Mouse (Mus musculus): ENCODE results near the gene Wnk1.
A peak's percentile ranks its signal among the peaks of the same experiment; 100 is the strongest.

Wnk1 gene

GRCm38 (mm10) chr6:120040557-120040857 is 2.0 kb upstream of the Wnk1 start:
- no peak for DNase-seq (ENCODE audit: low spot score in 2 of 2)

GRCm38 (mm10) chr6:120039668-120040556 is 1.4 kb upstream of the Wnk1 start:
- peak; percentile 70 to 82 for DNase-seq (ENCODE audit: low spot score in 2 of 2)

DNA sequence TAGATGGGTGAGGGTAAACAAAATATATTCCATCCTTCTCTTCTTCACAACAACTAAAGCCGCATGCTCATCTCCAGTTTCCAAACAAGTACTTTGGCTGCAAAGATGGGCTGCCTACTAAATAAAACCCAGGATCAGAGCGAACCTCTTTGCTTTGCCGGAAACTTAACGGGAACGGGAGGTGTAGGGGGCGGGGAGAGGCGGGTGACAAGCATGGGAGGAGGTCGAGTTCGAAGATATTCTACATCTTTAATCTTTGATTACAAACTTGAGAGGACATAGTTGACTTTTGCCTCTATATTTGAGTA is 738 bp upstream of the Wnk1 start:
- DNase-seq (ENCODE audit: low spot score in 2 of 2) = peak; percentile 15 to 47

DNA sequence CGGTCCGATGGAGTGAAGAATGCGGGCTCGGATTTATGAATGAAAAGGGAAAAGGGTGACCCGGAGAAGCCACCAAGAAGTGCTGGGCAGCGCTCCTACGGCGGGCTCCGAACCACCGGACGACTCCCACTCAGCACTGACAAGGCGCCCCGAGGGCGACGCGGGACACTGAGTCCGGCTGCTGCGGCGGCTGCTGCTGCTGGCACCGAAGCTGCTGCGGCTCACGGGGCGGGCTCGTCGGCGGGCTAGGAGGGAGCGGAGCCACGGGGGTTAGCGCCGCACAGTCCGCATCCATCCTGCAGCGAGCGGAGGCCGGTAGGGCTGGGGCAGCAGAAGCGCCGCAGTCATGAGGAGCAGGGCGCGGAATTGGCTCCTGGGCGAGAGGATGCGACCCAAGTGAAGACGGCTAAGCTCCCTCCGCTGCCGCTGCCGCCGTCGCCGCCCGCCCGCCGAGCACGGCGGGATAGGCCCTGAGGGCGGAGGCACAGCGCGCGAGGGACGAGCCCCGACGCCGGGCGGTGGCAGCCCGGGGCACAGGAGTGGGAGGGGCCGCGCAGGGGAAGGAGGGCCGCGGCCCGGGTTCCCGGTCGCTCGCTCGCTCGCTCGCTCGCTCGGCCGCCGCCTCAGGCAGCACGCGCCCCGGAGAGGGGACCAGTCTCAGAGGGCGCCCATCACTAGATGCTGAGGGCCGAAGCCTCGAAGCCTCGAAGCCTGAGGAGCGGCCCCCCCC is 671 bp downstream of the Wnk1 start:
- peak; percentile 70 to 75 for DNase-seq (ENCODE audit: low spot score in 2 of 2)

- DNase-seq (ENCODE audit: low spot score in 2 of 2) = peak; percentile 58 to 76
Observed at GRCm38 (mm10) chr6:120037004-120037635, 1.4 kb downstream of the Wnk1 start.

GRCm38 (mm10) chr6:120024577-120024976 is 13.9 kb downstream of the Wnk1 start:
- no peak for DNase-seq (ENCODE audit: low spot score in 2 of 2)

- DNase-seq (ENCODE audit: low spot score in 2 of 2) = no peak
Observed at GRCm38 (mm10) chr6:120023746-120024145, 14.7 kb downstream of the Wnk1 start.

GRCm38 (mm10) chr6:120022042-120022441 is 16.4 kb downstream of the Wnk1 start:
- no peak for DNase-seq (ENCODE audit: low spot score in 2 of 2)

DNA sequence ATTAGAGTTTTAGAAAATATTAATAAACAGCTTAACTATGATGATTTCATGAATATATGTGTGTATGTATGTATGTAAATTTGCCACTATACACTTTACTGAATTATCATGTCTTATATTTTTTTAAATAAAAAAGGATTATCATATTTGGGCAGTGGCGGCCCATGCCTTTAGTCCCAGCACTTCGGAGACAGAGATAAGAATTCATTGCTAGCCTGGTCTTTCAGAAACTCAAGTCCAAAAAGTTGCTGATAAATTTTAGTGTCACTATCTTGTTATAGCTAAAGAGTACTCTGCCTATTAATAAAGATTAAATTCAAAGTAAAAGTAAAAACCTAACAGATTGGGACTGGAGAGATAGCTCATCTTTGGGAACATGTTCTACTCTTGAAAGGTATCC is 18.8 kb downstream of the Wnk1 start:
- DNase-seq (ENCODE audit: low spot score in 2 of 2) = no peak

- no peak for DNase-seq (ENCODE audit: low spot score in 2 of 2)
Observed at GRCm38 (mm10) chr6:120013125-120013524, 25.3 kb downstream of the Wnk1 start.

DNA sequence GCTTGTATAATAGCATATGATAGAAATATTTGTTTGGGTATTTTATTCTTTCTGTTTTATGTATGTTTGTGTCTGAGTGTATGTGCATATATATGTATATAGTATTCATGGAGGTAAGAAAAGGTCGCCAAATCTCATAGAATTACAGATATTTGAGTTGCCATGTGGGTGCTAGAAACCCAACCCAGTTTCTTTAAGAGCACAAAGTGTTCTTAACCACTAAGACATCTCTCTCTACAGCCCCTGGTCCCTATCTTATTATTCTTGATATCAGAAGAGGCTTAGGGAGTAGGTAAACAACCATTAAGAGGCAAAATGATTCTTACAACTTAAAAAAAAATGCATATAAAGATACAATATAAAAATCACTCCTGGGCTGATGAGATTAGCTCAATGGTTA is 27.0 kb downstream of the Wnk1 start:
- DNase-seq (ENCODE audit: low spot score in 2 of 2) = no peak

- no peak for DNase-seq (ENCODE audit: low spot score in 2 of 2)
Observed at GRCm38 (mm10) chr6:120011001-120011400, 27.5 kb downstream of the Wnk1 start.

DNA sequence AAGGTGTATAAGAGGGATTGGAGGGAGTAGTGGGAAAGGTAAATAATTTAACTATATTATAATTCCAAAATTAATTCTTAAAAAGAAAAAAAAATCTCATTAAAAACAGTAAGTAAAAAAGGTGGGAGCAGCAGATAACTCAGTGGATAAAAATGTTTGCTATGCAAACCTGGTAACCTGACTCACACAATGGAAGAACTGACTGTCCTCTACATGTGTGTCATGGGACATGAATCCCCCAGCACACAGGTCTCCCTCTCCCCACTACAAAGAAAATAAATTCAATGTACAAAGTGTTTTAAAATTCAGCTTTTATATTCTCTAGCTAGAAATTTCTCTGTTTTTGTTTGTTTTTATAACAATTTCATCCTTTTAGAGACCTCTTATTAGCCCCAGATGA is 27.9 kb downstream of the Wnk1 start:
- no peak for DNase-seq (ENCODE audit: low spot score in 2 of 2)

DNA sequence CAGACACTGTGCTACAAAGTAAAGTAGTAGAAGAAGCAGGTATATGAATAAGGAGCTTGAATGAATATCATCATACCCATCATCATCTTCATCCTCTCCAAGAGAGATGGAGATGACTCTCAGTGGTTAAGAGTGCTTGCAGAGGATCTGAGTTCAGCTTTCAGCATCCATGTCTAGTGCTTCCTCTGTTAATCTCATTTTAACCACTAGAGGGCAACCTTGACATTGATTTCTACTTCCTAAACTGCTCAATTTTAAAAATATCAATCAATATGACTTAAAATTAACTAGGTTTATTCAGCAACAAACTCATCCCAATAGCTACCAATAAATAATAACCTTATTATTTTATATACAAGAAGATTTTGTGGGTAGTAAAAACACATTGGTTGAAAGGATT is 36.8 kb downstream of the Wnk1 start:
- DNase-seq (ENCODE audit: low spot score in 2 of 2) = no peak

DNA sequence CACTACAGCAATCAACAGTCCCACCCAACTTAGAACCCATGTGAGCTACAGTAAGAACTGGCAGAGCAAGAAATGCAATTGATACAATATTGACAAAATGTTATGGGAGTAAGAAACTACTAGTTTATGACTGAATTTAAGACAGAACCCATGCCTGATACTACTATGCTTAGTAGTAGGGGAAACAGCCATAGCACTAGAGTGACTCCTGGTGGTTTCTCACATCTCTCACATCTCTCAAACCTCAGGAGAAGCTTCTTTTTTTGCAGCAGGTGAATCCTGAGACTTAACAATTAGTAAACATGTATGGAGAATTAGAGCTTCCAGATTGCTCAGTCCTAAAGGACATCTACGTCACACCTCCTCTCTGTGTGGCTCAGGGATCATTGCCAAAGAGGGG is 42.0 kb downstream of the Wnk1 start:
- DNase-seq (ENCODE audit: low spot score in 2 of 2) = no peak

GRCm38 (mm10) chr6:119924235-119925005 is 114.1 kb downstream of the Wnk1 start:
- no peak for DNase-seq (ENCODE audit: low spot score in 2 of 2)

DNA sequence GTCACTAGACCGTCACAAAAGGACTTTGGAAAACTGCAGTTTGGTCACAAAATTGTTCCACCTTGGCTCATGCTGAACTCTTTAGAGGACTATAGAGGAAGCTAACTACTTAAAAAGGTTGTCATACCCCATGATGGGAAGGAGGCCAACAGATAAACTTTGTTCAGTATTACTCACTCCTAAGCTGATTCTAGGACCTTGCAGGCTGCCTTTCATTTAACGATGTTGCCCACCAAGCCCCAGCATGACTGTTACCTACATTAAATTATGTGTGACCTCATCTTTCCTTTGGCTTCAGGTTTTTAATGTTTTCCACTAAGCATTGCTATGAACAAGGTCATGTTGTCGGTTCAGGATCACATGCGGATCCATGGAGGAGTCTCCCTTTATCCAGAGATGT is 115.9 kb downstream of the Wnk1 start:
- DNase-seq (ENCODE audit: low spot score in 2 of 2) = no peak

DNA sequence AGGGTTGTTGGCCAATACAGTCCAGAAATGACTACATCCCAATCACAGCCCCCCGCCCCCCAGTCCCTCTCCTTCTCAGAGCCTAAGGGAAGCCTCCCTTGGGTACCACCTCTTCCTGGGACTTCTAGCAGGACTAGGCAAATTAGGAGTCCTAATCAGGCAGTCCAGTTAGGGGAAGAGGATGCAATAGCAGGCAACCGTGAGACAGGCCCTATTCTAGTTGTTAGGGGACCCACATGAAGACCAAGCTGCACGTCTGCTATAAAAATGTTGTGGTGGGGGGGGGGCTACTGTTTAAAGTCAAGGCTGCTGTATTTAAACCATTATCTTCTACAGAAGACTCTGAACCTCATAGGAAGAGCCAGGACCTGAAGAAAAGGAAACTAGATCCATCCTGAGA is 116.3 kb downstream of the Wnk1 start:
- DNase-seq (ENCODE audit: low spot score in 2 of 2) = no peak

GRCm38 (mm10) chr6:119918561-119919181 is 119.8 kb downstream of the Wnk1 start:
- peak in 1 of 2 experiments; percentile 8 for DNase-seq (ENCODE audit: low spot score in 2 of 2)

GRCm38 (mm10) chr6:119915710-119916109 is 122.8 kb downstream of the Wnk1 start:
- no peak for DNase-seq (ENCODE audit: low spot score in 2 of 2)

DNA sequence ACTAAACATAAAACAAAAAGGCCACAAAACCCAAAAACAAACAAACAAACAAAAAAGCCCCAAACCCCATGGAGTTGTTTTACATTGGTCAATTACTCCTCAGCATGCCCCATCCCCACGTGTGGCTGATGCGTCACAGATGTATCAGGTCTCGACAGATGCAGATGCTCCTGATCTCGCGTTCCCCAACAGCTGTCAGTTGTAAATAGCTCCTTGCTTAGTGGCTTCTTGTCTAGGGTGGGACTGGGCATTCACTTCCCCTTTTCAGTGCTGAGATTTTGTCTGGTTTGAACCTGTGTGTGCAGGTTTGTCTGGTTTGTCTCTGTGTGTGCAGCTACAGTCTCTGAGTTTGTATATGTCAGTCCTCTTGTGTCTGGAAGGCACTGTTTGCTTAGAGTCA is 126.4 kb downstream of the Wnk1 start:
- no peak for DNase-seq (ENCODE audit: low spot score in 2 of 2)

DNA sequence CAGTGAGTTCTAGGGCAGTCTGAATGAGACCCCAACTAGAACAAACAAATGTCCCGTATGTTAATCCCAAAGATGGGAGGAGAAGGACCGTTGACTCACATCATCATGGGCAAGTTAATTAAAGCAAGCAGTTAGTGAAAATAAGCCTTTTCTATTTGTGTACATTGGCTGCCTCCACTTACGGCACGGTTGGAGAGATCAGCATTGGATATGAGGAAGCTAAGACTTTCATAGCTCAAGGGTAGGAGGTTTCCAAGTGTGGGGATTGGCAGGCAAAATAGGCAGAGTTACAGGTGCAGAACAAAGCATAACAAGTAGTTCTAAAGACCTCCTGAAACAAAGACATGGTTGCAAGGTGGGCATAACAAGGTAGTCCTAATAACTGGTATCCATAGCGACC is 133.0 kb downstream of the Wnk1 start:
- DNase-seq (ENCODE audit: low spot score in 2 of 2) = no peak

Data from spleen, postnatal 14 days (tissue).